Mouse (Mus musculus) cerebellum, adult 11-12 months (tissue): Measurements from ENCODE around the gene Gm12253.

Experiments
- DNase-seq: peaks from one replicate; pipeline ENCODE4 v3.0.0; 2022

Gm12253 gene

DNA sequence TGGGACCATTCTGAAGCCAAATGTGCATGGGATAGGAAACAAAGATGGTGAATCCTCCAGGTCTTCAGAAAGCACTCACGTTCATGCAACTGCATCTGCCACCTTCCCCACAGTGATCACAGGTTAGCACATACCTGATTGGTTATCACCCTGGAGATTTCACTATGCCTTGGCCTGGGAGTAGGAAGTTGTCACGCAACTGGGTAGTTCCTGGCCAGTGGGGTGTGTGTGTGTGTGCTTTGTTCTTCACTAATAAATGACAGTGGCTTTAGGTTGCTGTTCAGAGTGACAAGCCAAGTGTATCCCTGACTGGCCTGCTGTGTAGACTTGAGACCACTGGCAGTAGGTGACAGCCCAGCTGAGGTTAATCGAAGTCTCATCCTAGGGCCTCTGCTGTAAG, at the start of gene Gm12253:
Gm12253 (plus strand) TSS at position 301 of the 400 bp plus-strand sequence.
- DNase-seq, result no peak

DNA sequence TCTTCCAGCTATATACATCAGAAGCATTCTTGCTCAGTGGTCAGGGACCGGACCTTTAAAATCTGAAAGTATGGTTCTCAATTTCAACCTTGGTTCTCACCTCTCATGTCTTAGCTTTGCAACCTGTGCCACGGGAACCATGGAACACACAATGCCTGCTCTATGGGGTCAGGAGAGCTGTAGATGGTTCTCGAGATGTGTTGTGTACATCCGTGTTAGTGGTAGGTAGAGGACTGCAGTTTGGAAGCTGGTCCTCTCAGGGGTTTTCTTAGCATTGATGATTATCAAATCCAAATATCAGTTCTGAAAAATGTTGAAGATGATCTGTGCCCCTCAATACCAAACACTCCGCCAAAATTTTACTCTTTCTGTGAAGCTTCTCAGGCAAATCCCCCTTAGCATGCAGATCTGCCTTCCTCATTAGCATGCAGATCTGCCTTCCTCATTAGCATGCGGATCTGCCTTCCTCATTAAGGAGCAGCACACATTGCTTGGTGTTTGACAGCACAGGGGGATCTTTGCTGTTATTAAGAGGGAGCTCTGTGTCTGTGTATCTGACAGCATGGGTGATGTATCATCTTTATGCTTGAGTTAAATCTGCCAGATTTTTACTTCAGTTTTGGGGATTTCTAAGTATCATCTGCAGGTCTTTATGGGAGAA, 32.2 kb upstream of the Gm12253 start:
- DNase-seq, result no peak

DNA sequence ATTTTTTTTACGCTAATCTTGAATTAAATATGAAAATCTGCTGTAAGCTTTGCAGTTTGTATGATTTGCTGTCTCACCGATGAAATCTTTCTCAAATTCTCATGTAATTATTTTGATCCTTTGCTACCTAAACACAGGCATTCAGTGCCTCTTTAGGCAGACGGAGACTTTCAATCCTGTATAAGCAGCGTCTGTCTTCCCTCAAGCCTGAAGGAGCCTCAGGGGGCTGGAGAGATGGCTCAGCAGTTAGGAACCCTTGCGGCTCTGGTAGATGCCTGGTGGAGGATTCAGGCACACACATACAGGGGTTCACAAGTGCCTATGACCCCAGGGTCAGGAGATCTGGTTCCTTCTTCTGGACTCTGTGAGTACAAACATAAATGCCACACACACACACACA, 31.7 kb upstream of the Gm12253 start:
- DNase-seq, result no peak

- DNase-seq, result no peak
These were observed 24.3 kb upstream of the Gm12253 start for GRCm38 (mm10) chr11:58408066-58408465.

- no peak for DNase-seq
These were observed 14.0 kb upstream of the Gm12253 start for GRCm38 (mm10) chr11:58418336-58418735.

DNA sequence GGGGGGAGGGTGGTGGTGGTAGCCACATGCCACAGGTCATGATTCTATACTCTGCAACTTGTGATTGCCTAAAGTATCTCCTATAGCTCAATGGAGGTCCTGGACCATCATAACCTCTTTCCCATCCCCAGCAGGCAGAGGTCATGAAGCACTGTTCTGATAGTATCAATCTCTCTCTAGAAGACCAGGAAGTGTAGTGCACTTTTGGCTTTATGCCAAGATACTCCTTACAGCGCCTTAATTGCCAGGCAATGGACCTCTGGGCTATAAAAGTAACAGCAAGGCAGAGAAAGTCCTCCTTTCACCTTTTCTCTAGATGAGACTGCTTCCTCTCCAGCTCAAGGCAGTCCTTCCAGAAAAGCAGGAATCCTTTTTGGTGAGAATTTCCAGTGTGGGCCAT, 11.5 kb upstream of the Gm12253 start, which contains the start of gene 1810065E05Rik:
1810065E05Rik (plus strand) TSS at position 297 of the 400 bp plus-strand sequence.
- DNase-seq, result no peak

DNA sequence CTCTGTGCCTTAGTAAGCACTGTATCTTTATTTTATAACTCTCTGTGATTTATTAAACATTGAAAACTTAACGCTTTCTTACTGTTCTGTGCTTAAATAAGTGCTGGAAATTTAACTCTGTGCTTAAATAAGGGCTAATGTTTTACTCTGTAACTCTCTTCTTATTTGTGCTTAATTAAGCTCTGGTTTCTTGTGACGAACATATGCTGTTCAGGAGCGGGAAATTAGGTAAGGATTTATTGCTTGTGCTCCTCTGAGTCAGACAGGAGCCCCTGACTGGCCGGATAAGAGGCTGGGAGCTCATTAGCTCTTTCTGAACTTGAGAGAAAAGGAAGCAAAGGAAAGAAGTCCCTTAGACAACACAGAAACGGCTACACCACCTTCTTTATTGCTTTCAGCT, 5.5 kb downstream of the Gm12253 start:
- no peak for DNase-seq

- DNase-seq, result no peak
These were observed 20.4 kb downstream of the Gm12253 start, which contains the start of gene Lypd9 for GRCm38 (mm10) chr11:58452759-58453158. Gene Lypd9, minus strand, starts transcription at chr11:58452923.

GRCm38 (mm10) chr11:58453592-58453991, 21.2 kb downstream of the Gm12253 start:
- DNase-seq, result no peak

- no peak for DNase-seq
These were observed 29.8 kb downstream of the Gm12253 start, which contains the start of gene Olfr30 for GRCm38 (mm10) chr11:58462170-58462569. Gene Olfr30, minus strand, starts transcription at chr11:58462270.
